Mouse (Mus musculus) adrenal gland, adult (tissue): ENCODE measurements around the gene Axdnd1.

Experiments used
- DNase-seq, 2 experiments: peaks; one replicate each; pipeline ENCODE4 v3.0.0; 2022 to 2023; ENCODE audit warnings: low spot score in 1 of 2; ENCODE audit not compliant: inconsistent age in 2 of 2

Axdnd1 gene

GRCm38 (mm10) chr1:156420671-156421297 is at the start of gene Axdnd1:
Gene Axdnd1 (minus strand): TSS chr1:156421159.
- peak; percentile 93 to 96 for DNase-seq

DNA sequence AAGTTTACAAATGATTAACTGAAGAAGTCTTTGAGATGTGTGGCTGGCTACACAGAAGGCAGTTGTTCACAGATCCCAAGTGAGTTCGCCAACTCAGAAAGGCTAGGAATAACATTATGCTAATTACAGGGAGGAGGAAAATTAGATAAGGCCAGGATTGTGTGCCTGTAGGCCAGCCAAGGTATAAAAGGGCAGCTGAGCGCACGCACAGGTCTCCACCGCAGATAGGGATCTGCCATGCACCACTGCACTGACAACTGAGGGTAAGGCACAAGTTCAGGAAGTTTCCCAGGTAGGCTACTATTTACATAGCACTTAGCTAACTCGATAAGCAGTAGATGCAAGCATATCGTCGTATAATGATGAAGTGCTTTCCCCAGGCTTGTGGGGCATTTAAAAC is 49.6 kb upstream of the Axdnd1 start:
- DNase-seq, result peak in 1 of 2 experiments; percentile 71

GRCm38 (mm10) chr1:156468576-156468975 is 47.6 kb upstream of the Axdnd1 start:
- peak in 1 of 2 experiments; percentile 70 for DNase-seq

GRCm38 (mm10) chr1:156467655-156468255 is 46.8 kb upstream of the Axdnd1 start:
- DNase-seq, result peak in 1 of 2 experiments; percentile 78

- peak in 1 of 2 experiments; percentile 72 for DNase-seq
Measured at GRCm38 (mm10) chr1:156464963-156465362, 44.0 kb upstream of the Axdnd1 start.

DNA sequence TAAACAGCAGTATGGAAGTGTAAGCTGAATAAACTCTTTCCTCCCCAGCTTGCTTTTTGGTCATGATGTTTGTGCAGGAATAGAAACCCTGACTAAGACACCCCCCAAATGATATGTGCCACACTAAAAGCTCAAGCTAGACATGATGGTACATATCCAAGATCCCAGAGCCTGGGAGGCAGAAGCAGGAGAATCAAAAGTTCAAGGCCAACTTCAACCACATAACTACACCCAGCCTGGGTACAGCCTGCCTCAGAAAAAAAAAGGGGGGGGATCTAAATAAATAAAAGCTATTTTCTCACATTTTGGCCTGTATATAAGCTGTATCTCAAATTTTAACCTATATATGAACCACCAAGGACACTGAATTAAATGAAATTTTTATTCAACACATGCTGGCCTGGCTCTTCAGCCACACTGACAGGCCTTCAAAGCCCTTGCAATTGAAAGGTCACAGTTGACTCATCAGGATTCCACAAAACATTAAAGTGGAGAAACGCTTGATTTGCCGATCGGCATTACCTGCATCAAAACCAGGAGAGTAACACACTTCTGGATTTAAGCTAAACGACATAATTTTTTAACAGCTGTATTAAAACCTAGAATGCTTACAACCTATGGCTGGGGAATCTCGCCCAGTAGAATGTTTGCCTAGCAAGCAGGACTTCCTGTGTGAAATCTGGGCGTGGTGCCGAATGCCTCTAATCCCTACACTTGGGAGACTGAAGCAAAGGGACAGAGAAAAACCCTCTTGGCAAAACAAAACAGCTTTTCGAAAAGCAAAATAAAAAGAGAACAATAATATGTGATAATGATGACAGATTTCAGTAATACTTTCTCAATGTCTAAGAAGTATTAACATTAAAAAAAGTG is 43.3 kb upstream of the Axdnd1 start:
- peak; percentile 65 to 91 for DNase-seq

- DNase-seq, result peak in 1 of 2 experiments; percentile 72
Measured at GRCm38 (mm10) chr1:156462273-156462991, 41.5 kb upstream of the Axdnd1 start.

DNA sequence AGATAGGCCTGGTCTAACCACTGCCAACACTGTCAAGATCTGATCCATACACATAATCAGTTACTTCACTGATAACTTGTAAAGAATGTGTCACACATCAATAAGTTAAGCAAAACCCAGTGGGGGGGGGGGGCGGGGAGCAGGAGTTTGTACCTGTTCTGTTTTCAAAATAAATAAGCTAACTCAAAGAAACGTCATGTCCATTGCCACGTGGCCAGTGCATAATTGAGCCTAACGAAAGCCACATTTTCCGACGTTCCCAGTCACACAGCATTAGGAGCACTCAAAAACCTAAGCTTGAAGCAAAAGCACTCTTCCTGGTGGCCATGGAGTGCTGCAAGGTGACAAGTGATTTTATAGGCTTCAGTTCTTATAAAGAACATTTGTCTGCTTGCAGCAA is 40.1 kb upstream of the Axdnd1 start:
- peak in 1 of 2 experiments; percentile 63 for DNase-seq

GRCm38 (mm10) chr1:156460216-156460615 is 39.3 kb upstream of the Axdnd1 start:
- peak in 1 of 2 experiments; percentile 61 for DNase-seq

- DNase-seq, result peak in 1 of 2 experiments; percentile 71
Measured at GRCm38 (mm10) chr1:156459690-156460089, 38.7 kb upstream of the Axdnd1 start.

DNA sequence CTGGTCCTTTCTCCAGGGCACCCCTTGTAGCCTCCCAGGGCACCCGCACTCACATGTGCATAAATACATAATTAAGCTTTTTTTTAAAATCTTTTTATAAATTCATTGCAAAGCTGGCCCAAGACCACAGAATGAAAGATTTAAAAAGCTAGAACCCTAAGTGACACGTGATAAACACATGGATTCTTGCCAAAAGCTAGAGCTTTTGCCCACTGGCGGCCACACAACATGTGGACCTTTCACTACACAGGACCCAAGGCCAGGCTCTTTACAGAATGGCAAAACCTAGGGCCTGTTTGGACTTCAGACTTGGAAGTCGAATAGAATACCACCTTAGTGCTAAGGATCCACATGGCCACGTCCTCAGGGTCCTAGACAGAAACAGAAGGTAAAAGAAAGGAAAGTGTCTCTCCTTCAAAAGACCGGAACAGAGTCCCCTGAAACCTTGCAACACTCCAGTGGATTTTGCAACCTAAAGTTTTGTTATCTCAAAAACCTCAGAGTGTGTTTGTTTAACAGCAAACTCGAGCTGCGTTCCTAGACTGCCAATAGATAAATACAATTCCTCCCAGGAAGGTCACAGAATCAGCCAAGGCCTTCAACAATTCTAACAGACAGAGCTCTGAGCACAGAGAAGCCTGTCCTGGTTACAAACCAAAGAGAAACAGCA is 37.6 kb upstream of the Axdnd1 start:
- DNase-seq, result peak in 1 of 2 experiments; percentile 85

- DNase-seq, result peak in 1 of 2 experiments; percentile 56
Measured at GRCm38 (mm10) chr1:156455005-156455758, 34.2 kb upstream of the Axdnd1 start.

DNA sequence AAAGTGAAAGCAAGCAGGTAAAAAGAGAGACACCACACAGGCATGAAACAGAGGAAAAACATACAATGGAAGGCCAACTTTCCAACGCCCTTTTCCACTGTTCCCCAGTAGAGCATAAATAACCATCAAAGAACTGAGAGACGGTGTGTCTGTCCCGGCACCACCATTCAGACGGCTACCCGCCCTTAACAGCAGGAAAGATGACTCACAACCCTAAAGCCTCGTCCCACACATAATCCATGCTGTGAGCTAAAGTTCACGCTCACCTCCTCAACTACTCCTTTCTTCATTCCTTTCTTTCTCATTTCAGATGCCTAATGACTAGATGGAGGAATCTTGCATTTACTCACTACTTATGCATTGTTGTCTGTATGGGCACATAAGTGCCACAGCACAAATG is 33.4 kb upstream of the Axdnd1 start:
- DNase-seq, result peak in 1 of 2 experiments; percentile 51

DNA sequence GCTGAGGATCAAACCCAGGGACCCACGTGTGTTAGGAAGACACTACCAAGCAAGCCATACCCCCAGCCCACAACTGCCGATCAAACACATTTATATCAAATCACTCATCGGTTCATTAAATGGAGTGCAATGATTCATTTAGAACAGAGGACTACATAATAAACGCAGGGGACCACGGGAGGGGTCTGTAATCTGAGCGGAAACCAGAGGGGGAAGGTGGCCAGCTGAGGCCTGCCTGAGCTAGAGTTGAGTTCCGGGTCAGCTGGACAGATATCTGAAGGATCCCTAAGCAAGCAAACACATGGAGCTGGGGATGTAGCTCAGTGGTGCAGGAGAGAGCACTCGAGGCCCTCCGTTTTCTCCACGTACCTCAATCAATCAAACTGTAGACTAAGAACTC is 32.9 kb upstream of the Axdnd1 start:
- peak in 1 of 2 experiments; percentile 54 for DNase-seq

- peak; percentile 54 to 83 for DNase-seq
Measured at GRCm38 (mm10) chr1:156450478-156450877, 29.5 kb upstream of the Axdnd1 start.

- peak in 1 of 2 experiments; percentile 54 for DNase-seq
Measured at GRCm38 (mm10) chr1:156449691-156450090, 28.7 kb upstream of the Axdnd1 start.

GRCm38 (mm10) chr1:156449089-156449488 is 28.1 kb upstream of the Axdnd1 start:
- DNase-seq, result peak; percentile 66 to 67

DNA sequence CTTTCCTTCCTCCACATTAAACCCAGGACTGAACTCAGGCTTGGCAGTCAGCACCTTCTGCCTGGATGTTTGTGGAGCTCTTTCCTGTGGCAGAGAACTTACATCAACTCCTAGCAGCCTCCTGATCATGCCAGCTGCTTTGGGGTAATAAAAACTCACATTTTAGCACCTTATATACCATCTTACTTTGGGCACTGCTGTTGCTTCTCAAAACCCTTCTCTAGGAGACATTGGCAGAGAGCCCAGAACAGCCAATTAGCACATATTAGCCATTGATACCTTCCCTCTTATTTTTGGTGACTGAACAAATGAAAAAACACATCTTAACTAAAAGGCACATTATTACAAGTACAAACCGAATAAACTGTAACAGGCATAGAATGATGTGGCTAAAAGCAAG is 24.1 kb upstream of the Axdnd1 start:
- no peak for DNase-seq

DNA sequence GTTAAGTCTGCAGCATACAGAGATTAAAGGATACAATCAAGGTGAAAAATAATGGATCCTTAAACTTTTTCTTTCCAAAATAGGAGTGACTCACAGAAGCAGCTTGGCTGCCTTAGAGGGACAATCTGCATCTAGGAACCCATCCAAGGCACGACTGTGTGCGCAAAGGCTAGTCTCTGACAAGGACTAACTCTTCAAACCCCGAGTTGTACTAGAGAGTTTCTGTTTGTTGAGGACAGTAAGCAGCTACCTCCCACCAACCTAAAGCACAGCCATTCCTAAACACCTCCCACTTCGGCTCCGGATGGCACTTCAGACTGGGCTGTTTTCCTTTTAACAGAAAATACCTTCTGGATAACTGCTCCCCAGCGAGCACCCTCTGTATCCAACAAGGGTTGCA is 21.8 kb upstream of the Axdnd1 start:
- DNase-seq, result peak; percentile 61 to 84

GRCm38 (mm10) chr1:156442266-156442665 is 21.3 kb upstream of the Axdnd1 start:
- DNase-seq, result peak in 1 of 2 experiments; percentile 68
